Mouse (Mus musculus): Measurements from ENCODE around the gene Nkain4. TPM values are rescaled to one million over a fixed set of nuclear protein-coding genes. Genes with fewer than 3 reads are reported as not detected.

Gene Nkain4
- polyA plus RNA-seq, 1 experiment: 3.0 TPM

DNA sequence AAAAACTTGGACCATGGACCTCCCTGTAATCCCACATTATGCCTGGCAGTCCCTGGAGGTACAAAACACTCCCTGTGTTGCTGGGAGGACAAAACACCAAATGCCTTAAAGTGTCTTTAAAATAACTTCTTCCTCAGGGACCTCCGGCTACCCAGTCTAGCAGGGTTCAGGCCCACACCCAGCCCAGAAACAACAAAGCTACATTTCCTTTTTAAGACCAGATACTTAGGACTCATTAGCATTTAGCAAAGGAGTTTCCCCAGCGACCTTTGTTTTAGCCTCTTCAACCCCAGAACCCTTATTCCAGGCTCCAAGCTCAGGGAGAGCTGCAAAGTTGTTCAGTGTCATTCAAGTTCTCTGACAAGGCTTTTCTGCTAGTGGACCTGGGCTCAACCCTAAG, 861 bp downstream of the Nkain4 start:
- H3K27me3 ChIP-seq (ENCODE audit: control insufficient read depth, insufficient read depth, low read length): peaks cover 11% of the 10 kb centered on the region
- no peak for TF ChIP-seq CTCF (IDR thresholded peaks at IDR 0.05; ENCODE audit: extremely low read depth, insufficient read depth, insufficient read length, insufficient replicate concordance)
- no peak for TF ChIP-seq POLR2A (IDR thresholded peaks at IDR 0.05; ENCODE audit: low read depth, low read length)
- 57% methylated on average over 2 of the region's 2 CpGs for WGBS
- no peak overlapping the region for H3K27ac ChIP-seq (ENCODE audit: insufficient read depth, low read length)
- no peak for DNase-seq (ENCODE audit: low read depth in 1 of 2, low spot score in 2 of 2)
- H3K4me3 ChIP-seq (ENCODE audit: extremely low read depth, insufficient read depth, insufficient read length): no peak overlapping the region
- H3K4me1 ChIP-seq (ENCODE audit: control insufficient read depth, insufficient read depth, insufficient read length): peaks cover 2% of the 10 kb centered on the region; the same call in 1 of the 2 replicates
- H3K36me3 ChIP-seq (ENCODE audit: control insufficient read depth, insufficient read depth, low read length): no peaks in the 10 kb centered on the region

GRCm38 (mm10) chr2:180952731-180953171, 1.7 kb downstream of the Nkain4 start:
- Histone ChIP-seq H3K27ac (ENCODE audit: insufficient read depth, low read length) (no peak overlapping the region), H3K27me3 (ENCODE audit: control insufficient read depth, insufficient read depth, low read length) (peaks cover 11% of the 10 kb centered on the region), H3K4me3 (ENCODE audit: extremely low read depth, insufficient read depth, insufficient read length) (no peak overlapping the region), H3K36me3 (ENCODE audit: control insufficient read depth, insufficient read depth, low read length) (no peaks in the 10 kb centered on the region), H3K4me1 (ENCODE audit: control insufficient read depth, insufficient read depth, insufficient read length) (peaks cover 2% of the 10 kb centered on the region; the same call in 1 of the 2 replicates)
- WGBS: 38% methylated on average over 9 of the region's 9 CpGs
- no peak for DNase-seq (ENCODE audit: low read depth in 1 of 2, low spot score in 2 of 2)
- TF ChIP-seq POLR2A (IDR thresholded peaks at IDR 0.05; ENCODE audit: low read depth, low read length): no peak

DNA sequence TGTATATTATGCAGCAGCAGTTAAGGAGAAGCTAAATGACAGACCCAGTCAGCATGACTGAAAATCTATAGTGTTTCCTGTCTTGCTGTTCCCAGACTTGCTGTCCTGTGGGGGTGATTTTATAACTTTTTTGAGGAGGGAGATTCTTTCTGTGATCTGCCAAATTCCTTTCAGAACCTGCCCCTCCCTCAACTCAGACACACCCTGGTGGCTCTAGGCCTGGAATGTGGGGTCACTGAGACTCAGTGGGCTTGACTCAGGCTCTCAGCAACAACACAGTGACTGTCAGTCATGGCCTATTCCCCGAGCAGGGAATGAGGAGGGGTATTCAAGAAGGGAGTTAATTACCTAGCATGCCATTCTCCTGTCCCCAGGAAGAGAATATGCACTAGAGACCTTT, 4.6 kb downstream of the Nkain4 start:
- no peaks in the 10 kb centered on the region for H3K36me3 ChIP-seq (ENCODE audit: control insufficient read depth, insufficient read depth, low read length)
- WGBS: 42% methylated on average over 1 of the region's 1 CpGs
- TF ChIP-seq POLR2A (IDR thresholded peaks at IDR 0.05; ENCODE audit: low read depth, low read length): no peak
- DNase-seq (ENCODE audit: low read depth in 1 of 2, low spot score in 2 of 2): no peak
- H3K27ac ChIP-seq (ENCODE audit: insufficient read depth, low read length): no peak overlapping the region
- peaks cover 9% of the 10 kb centered on the region for H3K27me3 ChIP-seq (ENCODE audit: control insufficient read depth, insufficient read depth, low read length)
- no peak overlapping the region for H3K4me3 ChIP-seq (ENCODE audit: extremely low read depth, insufficient read depth, insufficient read length)
- H3K4me1 ChIP-seq (ENCODE audit: control insufficient read depth, insufficient read depth, insufficient read length): peaks cover 2% of the 10 kb centered on the region; the same call in 1 of the 2 replicates

GRCm38 (mm10) chr2:180941869-180942268, 12.6 kb downstream of the Nkain4 start:
- no peak for DNase-seq (ENCODE audit: low read depth in 1 of 2, low spot score in 2 of 2)
- Histone ChIP-seq H3K27ac (ENCODE audit: insufficient read depth, low read length) (no peak overlapping the region), H3K27me3 (ENCODE audit: control insufficient read depth, insufficient read depth, low read length) (no peaks in the 10 kb centered on the region), H3K4me1 (ENCODE audit: control insufficient read depth, insufficient read depth, insufficient read length) (no peaks in the 10 kb centered on the region), H3K4me3 (ENCODE audit: extremely low read depth, insufficient read depth, insufficient read length) (no peak overlapping the region), H3K36me3 (ENCODE audit: control insufficient read depth, insufficient read depth, low read length) (no peaks in the 10 kb centered on the region)
- TF ChIP-seq CTCF (IDR thresholded peaks at IDR 0.05; ENCODE audit: extremely low read depth, insufficient read depth, insufficient read length, insufficient replicate concordance): no peak
- no peak for TF ChIP-seq POLR2A (IDR thresholded peaks at IDR 0.05; ENCODE audit: low read depth, low read length)

- Histone ChIP-seq H3K27ac (ENCODE audit: insufficient read depth, low read length) (no peak overlapping the region), H3K27me3 (ENCODE audit: control insufficient read depth, insufficient read depth, low read length) (no peaks in the 10 kb centered on the region), H3K4me1 (ENCODE audit: control insufficient read depth, insufficient read depth, insufficient read length) (no peaks in the 10 kb centered on the region), H3K4me3 (ENCODE audit: extremely low read depth, insufficient read depth, insufficient read length) (no peak overlapping the region), H3K36me3 (ENCODE audit: control insufficient read depth, insufficient read depth, low read length) (no peaks in the 10 kb centered on the region)
- no peak for TF ChIP-seq POLR2A (IDR thresholded peaks at IDR 0.05; ENCODE audit: low read depth, low read length)
- no peak for TF ChIP-seq CTCF (IDR thresholded peaks at IDR 0.05; ENCODE audit: extremely low read depth, insufficient read depth, insufficient read length, insufficient replicate concordance)
- DNase-seq (ENCODE audit: low read depth in 1 of 2, low spot score in 2 of 2): no peak
These were observed 14.3 kb downstream of the Nkain4 start for GRCm38 (mm10) chr2:180940187-180940586.

GRCm38 (mm10) chr2:180932418-180932817, 22.1 kb downstream of the Nkain4 start:
- Histone ChIP-seq H3K4me1 (ENCODE audit: control insufficient read depth, insufficient read depth, insufficient read length) (no peaks in the 10 kb centered on the region), H3K4me3 (ENCODE audit: extremely low read depth, insufficient read depth, insufficient read length) (no peak overlapping the region), H3K27me3 (ENCODE audit: control insufficient read depth, insufficient read depth, low read length) (no peaks in the 10 kb centered on the region), H3K36me3 (ENCODE audit: control insufficient read depth, insufficient read depth, low read length) (no peaks in the 10 kb centered on the region), H3K27ac (ENCODE audit: insufficient read depth, low read length) (no peak overlapping the region)
- 78% methylated on average over 1 of the region's 1 CpGs for WGBS
- TF ChIP-seq POLR2A (IDR thresholded peaks at IDR 0.05; ENCODE audit: low read depth, low read length): no peak
- TF ChIP-seq CTCF (IDR thresholded peaks at IDR 0.05; ENCODE audit: extremely low read depth, insufficient read depth, insufficient read length, insufficient replicate concordance): no peak
- no peak for DNase-seq (ENCODE audit: low read depth in 1 of 2, low spot score in 2 of 2)

DNA sequence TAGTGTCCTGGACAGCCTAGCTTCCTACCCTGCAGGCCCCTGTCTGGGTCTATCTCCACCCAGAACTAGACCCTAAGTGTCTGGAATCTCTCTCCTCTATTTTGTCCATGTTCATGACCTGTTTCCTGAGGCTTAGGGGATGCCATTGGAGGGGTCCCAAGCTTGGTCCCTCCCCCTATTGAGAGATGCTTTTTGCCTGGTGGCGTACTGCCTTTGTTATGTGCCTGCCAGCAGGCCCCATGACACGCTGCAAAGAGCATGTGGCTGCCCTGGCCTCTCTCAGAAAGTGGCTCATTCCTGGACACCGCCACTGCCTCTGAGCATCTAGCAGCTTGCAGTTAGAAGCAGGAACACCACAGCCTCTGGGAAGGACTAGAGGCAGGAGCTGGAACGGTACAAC, 25.8 kb downstream of the Nkain4 start, which contains the start of gene Birc7:
Gene Birc7 (plus strand): TSS at position 301 of the 400 bp plus-strand sequence.
- TF ChIP-seq CTCF (IDR thresholded peaks at IDR 0.05; ENCODE audit: extremely low read depth, insufficient read depth, insufficient read length, insufficient replicate concordance) (no peak), POLR2A (IDR thresholded peaks at IDR 0.05; ENCODE audit: low read depth, low read length) (no peak)
- H3K36me3 ChIP-seq (ENCODE audit: control insufficient read depth, insufficient read depth, low read length): no peaks in the 10 kb centered on the region
- H3K27ac ChIP-seq (ENCODE audit: insufficient read depth, low read length): no peak within 1 kb of the TSS
- no peaks in the 10 kb centered on the region for H3K27me3 ChIP-seq (ENCODE audit: control insufficient read depth, insufficient read depth, low read length)
- no peak for DNase-seq (ENCODE audit: low read depth in 1 of 2, low spot score in 2 of 2)
- no peak within 1 kb of the TSS for H3K4me3 ChIP-seq (ENCODE audit: extremely low read depth, insufficient read depth, insufficient read length)
- WGBS: 71% methylated on average over 4 of the region's 4 CpGs
- H3K4me1 ChIP-seq (ENCODE audit: control insufficient read depth, insufficient read depth, insufficient read length): no peaks in the 10 kb centered on the region

All from spleen, adult 2 months (tissue).